Mouse (Mus musculus) heart, postnatal 0 days (tissue): ENCODE data around the gene Pid1. TPM values are rescaled to one million over a fixed set of nuclear protein-coding genes. Genes with fewer than 3 reads are reported as not detected.

Experiments
- ATAC-seq: fragments of 200-750 bp; cut with Nextera tagmentation; 2 replicates; pipeline ENCODE4 v1.8.0; 2017; ENCODE audit warnings: low read depth, moderate number of reproducible peaks, moderate library complexity; ENCODE audit not compliant: insufficient read depth
- DNase-seq: peaks from one replicate; pipeline ENCODE4 v3.0.0-alpha.2; 2016; ENCODE audit warnings: low spot score
- H3K27ac ChIP-seq: fragments of 300-500 bp; sonication (generic); 2 replicates; pipeline ENCODE4 v1.5.1; 2014; ENCODE audit warnings: low read depth, mild to moderate bottlenecking
- H3K27me3 ChIP-seq: fragments of 300-500 bp; sonication (generic); 2 replicates; pipeline ENCODE4 v1.6.1; 2014; ENCODE audit warnings: low read length, mixed read lengths; ENCODE audit not compliant: control insufficient read depth, insufficient read depth
- H3K36me3 ChIP-seq: fragments of 300-500 bp; sonication (generic); replicated peaks from 2 replicates; pipeline ENCODE4 v1.6.1; 2014; ENCODE audit warnings: low read length, mixed read lengths; ENCODE audit not compliant: control insufficient read depth, insufficient read depth
- H3K4me1 ChIP-seq: fragments of 300-500 bp; sonication (generic); 2 replicates; pipeline ENCODE4 v1.6.1; 2014; ENCODE audit warnings: antibody characterized with exemption; ENCODE audit not compliant: control insufficient read depth, insufficient read depth
- H3K4me2 ChIP-seq: fragments of 300-500 bp; sonication (generic); 2 replicates; pipeline ENCODE4 v1.6.1; 2014; ENCODE audit warnings: low read depth, mild to moderate bottlenecking, low read length, moderate library complexity
- H3K4me3 ChIP-seq: fragments of 300-500 bp; sonication (generic); 2 replicates; pipeline ENCODE4 v1.5.1; 2014; ENCODE audit warnings: low read depth, low read length
- H3K9ac ChIP-seq: fragments of 300-500 bp; sonication (generic); replicated peaks from 2 replicates; pipeline ENCODE4 v1.6.1; 2014; ENCODE audit warnings: low read depth, low read length, mixed read lengths
- H3K9me3 ChIP-seq: fragments of 300-500 bp; sonication (generic); replicated peaks from 2 replicates; pipeline ENCODE4 v1.6.1; 2016; ENCODE audit warnings: low read length; ENCODE audit not compliant: control insufficient read depth
- CTCF ChIP-seq: IDR thresholded peaks from 2 replicates; pipeline ENCODE4 v1.5.1; 2016; ENCODE audit warnings: antibody characterized with exemption, control low read depth, low read depth
- EP300 ChIP-seq: IDR thresholded peaks from 2 replicates; pipeline ENCODE4 v1.6.1; 2016; ENCODE audit warnings: antibody characterized with exemption, low read depth
- WGBS: fragments of 180-500 bp; shearing (Covaris S2); extraction: QIAGEN DNeasy Blood & Tissue Kit; methylation state at CpG from one replicate; pipeline ENCODE4 v1.1.7; 2014; 5-methylcytosine and 5-hydroxymethylcytosine counted together
- polyA plus RNA-seq: library from polyadenylated mRNA; unstranded; fragments of >200 nt; fragmentation: Nextera tagmentation; extraction: Ambion mirVana; gene quantifications from 2 replicates; pipeline ENCODE4 v1.2.1, GENCODE M21; 2015
- total RNA-seq: library from RNA; depleted of rRNA; stranded (reverse); fragments of >200 nt; gene quantifications from 2 replicates; pipeline ENCODE4 v1.2.3, GENCODE M21; 2014; ENCODE audit warnings: low replicate concordance

Pid1 gene
- total and polyA plus RNA-seq, 2 experiments from 2014 or later, result 4.0 to 6.6 TPM

GRCm38 (mm10) chr1:84280171-84280570, 83.8 kb downstream of the Pid1 start:
- Histone ChIP-seq H3K4me3 (no peak overlapping the region), H3K4me1 (no peaks in the 10 kb centered on the region; the same call in 1 of the 2 replicates), H3K27me3 (peaks cover 17% of the 10 kb centered on the region; the same call in 1 of the 2 replicates), H3K9me3 (no peaks in the 10 kb centered on the region), H3K9ac (no peak overlapping the region), H3K27ac (no peak overlapping the region), H3K36me3 (no peaks in the 10 kb centered on the region), H3K4me2 (no peak overlapping the region)
- DNase-seq (no peak), ATAC-seq (no peak)
- TF ChIP-seq CTCF, result no peak
- TF ChIP-seq EP300, result no peak
- WGBS, result 79% methylated on average over 3 of the region's 3 CpGs

GRCm38 (mm10) chr1:84278359-84279255, 85.4 kb downstream of the Pid1 start:
- ATAC-seq, result no peak
- no peaks in the 10 kb centered on the region for H3K4me1 ChIP-seq

GRCm38 (mm10) chr1:84272951-84273350, 91.0 kb downstream of the Pid1 start:
- no peak overlapping the region for H3K4me3 ChIP-seq
- ATAC-seq (no peak), DNase-seq (no peak)
- no peak overlapping the region for H3K9ac ChIP-seq
- no peaks in the 10 kb centered on the region for H3K4me1 ChIP-seq
- TF ChIP-seq CTCF, result no peak
- H3K27me3 ChIP-seq, result no peaks in the 10 kb centered on the region
- WGBS, result 67% methylated on average over 4 of the region's 4 CpGs
- no peak overlapping the region for H3K4me2 ChIP-seq
- H3K27ac ChIP-seq, result no peak overlapping the region
- no peaks in the 10 kb centered on the region for H3K9me3 ChIP-seq
- H3K36me3 ChIP-seq, result no peaks in the 10 kb centered on the region

More at GRCm38 (mm10) chr1:84278359-84279255, 85.4 kb downstream of the Pid1 start:
- 78% methylated on average over 7 of the region's 7 CpGs for WGBS
- no peak for TF ChIP-seq CTCF
- TF ChIP-seq EP300, result no peak
- H3K4me3 ChIP-seq, result no peak overlapping the region
- no peak for DNase-seq
- H3K9me3 ChIP-seq, result no peaks in the 10 kb centered on the region
- H3K9ac ChIP-seq, result no peak overlapping the region
- H3K27ac ChIP-seq, result no peak overlapping the region
- no peak overlapping the region for H3K4me2 ChIP-seq
- H3K36me3 ChIP-seq, result no peaks in the 10 kb centered on the region
- 0 out of 2 replicates have a peak, but pooled peaks cover 3% of the 10 kb centered on the region for H3K27me3 ChIP-seq

GRCm38 (mm10) chr1:84271712-84272200, 92.2 kb downstream of the Pid1 start:
- no peaks in the 10 kb centered on the region for H3K9me3 ChIP-seq
- WGBS, result 56% methylated on average over 2 of the region's 2 CpGs
- no peaks in the 10 kb centered on the region for H3K36me3 ChIP-seq
- H3K27me3 ChIP-seq, result no peaks in the 10 kb centered on the region
- TF ChIP-seq CTCF (no peak), EP300 (no peak)
- H3K4me1 ChIP-seq, result no peaks in the 10 kb centered on the region
- ATAC-seq, result no peak
- H3K4me3 ChIP-seq, result no peak overlapping the region
- no peak for DNase-seq
- no peak overlapping the region for H3K4me2 ChIP-seq
- H3K9ac ChIP-seq, result no peak overlapping the region
- no peak overlapping the region for H3K27ac ChIP-seq

- Histone ChIP-seq H3K36me3 (no peaks in the 10 kb centered on the region), H3K4me3 (no peak overlapping the region), H3K4me2 (no peak overlapping the region), H3K4me1 (no peaks in the 10 kb centered on the region), H3K9ac (no peak overlapping the region), H3K9me3 (no peaks in the 10 kb centered on the region), H3K27me3 (no peaks in the 10 kb centered on the region), H3K27ac (no peak overlapping the region)
- DNase-seq (no peak), ATAC-seq (no peak)
- 88% methylated on average over 2 of the region's 2 CpGs for WGBS
- no peak for TF ChIP-seq EP300
These were observed 106.3 kb downstream of the Pid1 start for GRCm38 (mm10) chr1:84257656-84258055.

- H3K4me1 ChIP-seq, result no peaks in the 10 kb centered on the region
- ATAC-seq, result no peak
- DNase-seq, result no peak
- no peak overlapping the region for H3K4me3 ChIP-seq
- no peak for TF ChIP-seq CTCF
- no peak for TF ChIP-seq EP300
- H3K36me3 ChIP-seq, result no peaks in the 10 kb centered on the region
- no peaks in the 10 kb centered on the region for H3K9me3 ChIP-seq
- WGBS, result 69% methylated on average over 5 of the region's 5 CpGs
- no peak overlapping the region for H3K4me2 ChIP-seq
- no peak overlapping the region for H3K27ac ChIP-seq
- no peaks in the 10 kb centered on the region for H3K27me3 ChIP-seq
- H3K9ac ChIP-seq, result no peak overlapping the region
These were observed 109.6 kb downstream of the Pid1 start for GRCm38 (mm10) chr1:84254361-84254760.
